Mouse (Mus musculus): ENCODE measurements around the gene Clec4n. TPM values are rescaled to one million over a fixed set of nuclear protein-coding genes. Genes with fewer than 3 reads are reported as not detected.

Gene Clec4n
- polyA plus RNA-seq, 1 experiment, result 0.77 TPM

- Histone ChIP-seq H3K27ac (ENCODE audit: insufficient read depth, low read length) (no peak overlapping the region), H3K4me1 (ENCODE audit: control insufficient read depth, insufficient read depth, low read length) (no peaks in the 10 kb centered on the region), H3K4me3 (ENCODE audit: insufficient read depth, low read length) (no peak overlapping the region)
- no peak for TF ChIP-seq POLR2A (IDR thresholded peaks at IDR 0.05; ENCODE audit: low read depth, low read length)
- TF ChIP-seq CTCF (IDR thresholded peaks at IDR 0.05; ENCODE audit: borderline replicate concordance, insufficient read depth, low read length), result no peak
Measured at GRCm38 (mm10) chr6:123252735-123253134, 23.1 kb downstream of the Clec4n start.

DNA sequence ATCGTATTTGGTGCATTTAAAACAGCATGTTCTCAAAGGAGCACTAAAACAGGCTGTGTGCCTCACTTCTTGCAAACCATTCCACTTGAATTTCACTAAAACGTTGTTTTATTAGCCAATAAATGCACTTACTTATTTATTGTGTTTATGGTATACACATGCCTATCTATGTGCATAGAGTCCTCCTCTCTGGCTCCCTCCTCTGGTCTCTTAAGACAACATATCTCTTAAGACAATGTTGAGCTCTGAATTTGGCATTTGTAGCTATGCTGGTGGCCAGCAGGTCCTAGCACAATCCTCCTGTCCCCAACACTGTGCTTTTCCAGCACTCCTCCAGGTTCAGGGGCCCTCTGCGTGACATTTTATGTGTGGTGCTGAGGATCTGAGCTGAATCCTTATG is 29.3 kb downstream of the Clec4n start:
- no peak overlapping the region for H3K27ac ChIP-seq (ENCODE audit: insufficient read depth, low read length)
- no peaks in the 10 kb centered on the region for H3K4me1 ChIP-seq (ENCODE audit: control insufficient read depth, insufficient read depth, low read length)
- no peak for TF ChIP-seq POLR2A (IDR thresholded peaks at IDR 0.05; ENCODE audit: low read depth, low read length)
- TF ChIP-seq CTCF (IDR thresholded peaks at IDR 0.05; ENCODE audit: borderline replicate concordance, insufficient read depth, low read length), result no peak
- no peak overlapping the region for H3K4me3 ChIP-seq (ENCODE audit: insufficient read depth, low read length)

DNA sequence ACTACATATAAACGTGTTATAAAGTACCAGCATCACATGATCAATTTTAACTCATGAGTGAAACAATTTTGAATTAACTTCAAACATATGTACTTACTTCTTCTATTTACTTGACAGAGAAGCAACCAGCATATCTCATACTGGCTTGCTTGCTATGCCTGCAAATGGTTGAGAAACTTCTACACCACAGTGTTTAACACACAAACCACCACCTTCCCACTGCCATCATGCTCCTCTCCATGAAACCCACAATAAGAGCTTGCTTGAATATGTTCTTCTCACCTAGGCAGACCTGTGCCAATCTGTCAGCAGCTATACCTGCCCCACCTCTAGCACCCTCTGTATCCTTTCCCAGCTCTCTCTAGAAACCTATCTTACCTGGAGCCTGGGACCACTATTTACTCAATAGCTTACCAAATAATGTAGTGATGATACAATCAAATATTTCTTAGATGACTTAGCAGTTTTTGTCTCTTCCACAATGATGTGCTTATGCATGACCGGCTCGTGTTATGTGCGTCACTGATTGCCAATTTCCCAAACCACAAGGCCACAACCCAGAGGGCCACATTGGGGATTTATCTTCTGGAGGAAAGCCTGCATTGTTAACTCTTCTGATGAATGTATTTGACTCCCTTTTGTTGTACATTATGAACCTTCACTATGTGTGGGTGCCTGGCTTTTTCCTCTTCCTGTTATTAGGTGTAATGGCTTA is 30.4 kb downstream of the Clec4n start:
- Histone ChIP-seq H3K27ac (ENCODE audit: insufficient read depth, low read length) (no peak overlapping the region), H3K4me1 (ENCODE audit: control insufficient read depth, insufficient read depth, low read length) (no peaks in the 10 kb centered on the region), H3K4me3 (ENCODE audit: insufficient read depth, low read length) (no peak overlapping the region)
- TF ChIP-seq POLR2A (IDR thresholded peaks at IDR 0.05; ENCODE audit: low read depth, low read length), result no peak
- TF ChIP-seq CTCF (IDR thresholded peaks at IDR 0.05; ENCODE audit: borderline replicate concordance, insufficient read depth, low read length), result no peak

DNA sequence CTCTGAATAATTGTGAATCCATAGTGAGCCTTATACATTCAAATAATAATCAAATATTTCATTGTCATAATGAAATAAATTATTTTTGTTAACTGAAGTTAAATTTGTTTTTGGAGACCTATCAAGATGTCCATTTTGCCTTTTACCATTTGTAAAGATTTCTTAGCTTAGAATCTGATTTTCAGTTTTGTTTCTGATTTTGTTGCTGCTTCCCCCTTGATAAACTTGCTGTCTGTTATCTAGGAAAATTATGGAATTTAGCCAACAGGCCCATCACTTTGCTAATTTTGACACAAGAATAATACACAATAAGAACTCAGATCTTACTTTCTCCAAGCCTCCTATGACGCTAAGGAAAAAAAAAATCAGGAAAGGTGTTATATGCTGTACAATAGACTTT is 31.2 kb downstream of the Clec4n start:
- TF ChIP-seq CTCF (IDR thresholded peaks at IDR 0.05; ENCODE audit: borderline replicate concordance, insufficient read depth, low read length), result no peak
- TF ChIP-seq POLR2A (IDR thresholded peaks at IDR 0.05; ENCODE audit: low read depth, low read length), result no peak
- no peak overlapping the region for H3K27ac ChIP-seq (ENCODE audit: insufficient read depth, low read length)
- H3K4me3 ChIP-seq (ENCODE audit: insufficient read depth, low read length), result no peak overlapping the region

GRCm38 (mm10) chr6:123261555-123262161 is 32.0 kb downstream of the Clec4n start, which contains the start of gene Clec4d:
TSS of gene Clec4d (plus strand) at chr6:123262111.
- no peak for TF ChIP-seq POLR2A (IDR thresholded peaks at IDR 0.05; ENCODE audit: low read depth, low read length)
- TF ChIP-seq CTCF (IDR thresholded peaks at IDR 0.05; ENCODE audit: borderline replicate concordance, insufficient read depth, low read length), result no peak
- H3K4me1 ChIP-seq (ENCODE audit: control insufficient read depth, insufficient read depth, low read length), result no peaks in the 10 kb centered on the region
- H3K27ac ChIP-seq (ENCODE audit: insufficient read depth, low read length), result no peak within 1 kb of the TSS
- no peak within 1 kb of the TSS for H3K4me3 ChIP-seq (ENCODE audit: insufficient read depth, low read length)

More for the DNA sequence above, 31.2 kb downstream of the Clec4n start:
- no peaks in the 10 kb centered on the region for H3K4me1 ChIP-seq (ENCODE audit: control insufficient read depth, insufficient read depth, low read length)

- Histone ChIP-seq H3K4me3 (ENCODE audit: insufficient read depth, low read length) (no peak overlapping the region), H3K27ac (ENCODE audit: insufficient read depth, low read length) (no peak overlapping the region), H3K4me1 (ENCODE audit: control insufficient read depth, insufficient read depth, low read length) (no peaks in the 10 kb centered on the region)
- TF ChIP-seq CTCF (IDR thresholded peaks at IDR 0.05; ENCODE audit: borderline replicate concordance, insufficient read depth, low read length) (no peak), POLR2A (IDR thresholded peaks at IDR 0.05; ENCODE audit: low read depth, low read length) (no peak)
Measured at GRCm38 (mm10) chr6:123264194-123264593, 34.6 kb downstream of the Clec4n start.

- Histone ChIP-seq H3K4me1 (ENCODE audit: control insufficient read depth, insufficient read depth, low read length) (no peaks in the 10 kb centered on the region), H3K4me3 (ENCODE audit: insufficient read depth, low read length) (no peak overlapping the region), H3K27ac (ENCODE audit: insufficient read depth, low read length) (no peak overlapping the region)
- TF ChIP-seq POLR2A (IDR thresholded peaks at IDR 0.05; ENCODE audit: low read depth, low read length) (no peak), CTCF (IDR thresholded peaks at IDR 0.05; ENCODE audit: borderline replicate concordance, insufficient read depth, low read length) (no peak)
Measured at GRCm38 (mm10) chr6:123265809-123266208, 36.2 kb downstream of the Clec4n start.

DNA sequence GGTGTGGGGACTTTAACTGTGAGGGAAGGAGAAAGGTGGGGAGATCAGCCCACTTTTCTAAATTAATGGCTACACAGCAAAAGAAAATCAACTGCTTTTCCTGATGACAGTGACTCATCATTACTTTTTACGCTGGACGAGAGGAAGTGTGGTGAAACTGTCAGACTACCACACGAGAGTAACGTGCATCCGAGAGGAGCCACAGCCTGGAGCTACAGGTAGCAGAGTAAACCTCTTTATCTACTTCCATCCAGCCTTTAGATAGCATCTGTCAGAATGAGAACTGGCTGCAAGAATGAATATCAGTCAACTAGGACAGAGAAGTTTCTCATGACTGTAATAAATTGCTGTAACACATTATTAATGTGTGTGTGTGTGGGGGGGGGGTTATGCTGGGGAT is 37.3 kb downstream of the Clec4n start:
- H3K4me1 ChIP-seq (ENCODE audit: control insufficient read depth, insufficient read depth, low read length), result no peaks in the 10 kb centered on the region
- TF ChIP-seq CTCF (IDR thresholded peaks at IDR 0.05; ENCODE audit: borderline replicate concordance, insufficient read depth, low read length) (no peak), POLR2A (IDR thresholded peaks at IDR 0.05; ENCODE audit: low read depth, low read length) (no peak)
- no peak overlapping the region for H3K27ac ChIP-seq (ENCODE audit: insufficient read depth, low read length)
- no peak overlapping the region for H3K4me3 ChIP-seq (ENCODE audit: insufficient read depth, low read length)

- TF ChIP-seq CTCF (IDR thresholded peaks at IDR 0.05; ENCODE audit: borderline replicate concordance, insufficient read depth, low read length) (no peak), POLR2A (IDR thresholded peaks at IDR 0.05; ENCODE audit: low read depth, low read length) (no peak)
Measured at GRCm38 (mm10) chr6:123279443-123279842, 49.8 kb downstream of the Clec4n start.

GRCm38 (mm10) chr6:123286311-123286710 is 56.7 kb downstream of the Clec4n start:
- Histone ChIP-seq H3K4me3 (ENCODE audit: insufficient read depth, low read length) (no peak overlapping the region), H3K27ac (ENCODE audit: insufficient read depth, low read length) (no peak overlapping the region), H3K4me1 (ENCODE audit: control insufficient read depth, insufficient read depth, low read length) (no peaks in the 10 kb centered on the region)
- no peak for TF ChIP-seq POLR2A (IDR thresholded peaks at IDR 0.05; ENCODE audit: low read depth, low read length)
- no peak for TF ChIP-seq CTCF (IDR thresholded peaks at IDR 0.05; ENCODE audit: borderline replicate concordance, insufficient read depth, low read length)

More at GRCm38 (mm10) chr6:123279443-123279842, 49.8 kb downstream of the Clec4n start:
- Histone ChIP-seq H3K4me3 (ENCODE audit: insufficient read depth, low read length) (no peak overlapping the region), H3K27ac (ENCODE audit: insufficient read depth, low read length) (no peak overlapping the region), H3K4me1 (ENCODE audit: control insufficient read depth, insufficient read depth, low read length) (no peaks in the 10 kb centered on the region)

All from embryonic fibroblast, embryonic 13.5 days (primary cell).